Mouse (Mus musculus): ENCODE data around the gene AU018091. TPM values are rescaled to one million over a fixed set of nuclear protein-coding genes. Genes with fewer than 3 reads are reported as not detected.
"Not testable (repeated sequence)": the region's sequence is repeated elsewhere in the genome, so short reads cannot be mapped to it uniquely, and the experiment has no call there.

AU018091 gene
- polyA plus RNA-seq, 1 experiment from 2014 or later = not detected

- TF ChIP-seq CTCF (IDR thresholded peaks at IDR 0.05; ENCODE audit: low read depth) = no peak
- Histone ChIP-seq H3K4me3 (replicated peaks; ENCODE audit: low read depth, low read length) (no peak overlapping the region), H3K27me3 (ENCODE audit: insufficient read depth, low read length) (no peaks in the 10 kb centered on the region), H3K9me3 (replicated peaks; ENCODE audit: low read length) (no peaks in the 10 kb centered on the region), H3K9ac (ENCODE audit: low read depth, low read length) (no peak overlapping the region), H3K4me2 (ENCODE audit: low read length) (no peak overlapping the region), H3K36me3 (ENCODE audit: insufficient read depth, low read length) (no peaks in the 10 kb centered on the region), H3K4me1 (replicated peaks; ENCODE audit: insufficient read depth, low read length) (no peaks in the 10 kb centered on the region), H3K27ac (no peak overlapping the region)
- no peak for DNase-seq (ENCODE audit: low spot score)
- no peak for ATAC-seq (replicated peaks; ENCODE audit: low FRiP score, low read depth)
These were observed 22.9 kb downstream of the AU018091 start for GRCm38 (mm10) chr7:3146072-3146471.

DNA sequence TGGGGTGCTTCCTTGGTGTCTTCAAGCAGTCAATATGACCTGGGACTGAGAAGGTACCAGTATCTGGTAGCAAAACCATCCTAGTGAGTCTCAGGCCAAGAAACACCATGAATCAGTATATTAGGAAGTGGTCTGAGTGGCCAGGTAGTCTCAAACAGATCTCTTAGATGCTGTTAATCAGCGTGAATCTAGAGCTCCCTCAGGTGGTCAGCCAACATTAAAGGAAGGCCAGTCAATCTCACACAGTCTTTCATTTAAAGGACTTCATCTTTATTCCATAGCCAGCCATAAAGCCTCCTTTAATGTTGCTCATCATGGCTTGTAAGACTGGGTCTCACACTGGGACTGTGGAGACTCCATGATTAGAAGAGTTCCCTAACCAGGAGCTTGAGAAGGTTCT lies 25.7 kb downstream of the AU018091 start:
- 36% methylated on average over 1 of the region's 1 CpGs for WGBS
- Histone ChIP-seq H3K4me1 (replicated peaks; ENCODE audit: insufficient read depth, low read length) (no peaks in the 10 kb centered on the region), H3K9me3 (replicated peaks; ENCODE audit: low read length) (no peaks in the 10 kb centered on the region), H3K27me3 (ENCODE audit: insufficient read depth, low read length) (no peaks in the 10 kb centered on the region), H3K27ac (no peak overlapping the region), H3K36me3 (ENCODE audit: insufficient read depth, low read length) (no peaks in the 10 kb centered on the region), H3K9ac (ENCODE audit: low read depth, low read length) (no peak overlapping the region), H3K4me3 (replicated peaks; ENCODE audit: low read depth, low read length) (no peak overlapping the region), H3K4me2 (ENCODE audit: low read length) (no peak overlapping the region)
- DNase-seq (ENCODE audit: low spot score) (no peak), ATAC-seq (replicated peaks; ENCODE audit: low FRiP score, low read depth) (no peak)
- no peak for TF ChIP-seq CTCF (IDR thresholded peaks at IDR 0.05; ENCODE audit: low read depth)

DNA sequence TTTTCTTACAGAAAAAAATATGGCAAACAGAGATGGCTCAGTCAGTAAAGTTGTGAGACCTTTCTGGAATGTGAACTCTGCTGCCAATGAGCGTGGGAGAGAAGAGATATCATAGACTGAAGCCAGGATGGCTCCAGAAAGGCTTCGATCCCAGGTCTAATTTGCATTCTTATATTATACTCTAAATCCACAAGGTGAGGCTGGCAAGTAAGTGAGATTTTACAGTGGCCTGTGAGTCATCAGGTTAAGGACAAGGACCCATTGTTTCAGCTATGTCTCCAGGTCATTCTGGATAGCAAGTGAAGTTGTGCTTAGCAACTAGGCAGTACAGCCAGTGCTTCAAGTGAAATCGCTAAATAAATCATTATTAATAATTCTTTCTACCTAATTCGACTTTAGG lies 33.4 kb downstream of the AU018091 start:
- no peak overlapping the region for H3K4me3 ChIP-seq (replicated peaks; ENCODE audit: low read depth, low read length)
- DNase-seq (ENCODE audit: low spot score) (no peak), ATAC-seq (replicated peaks; ENCODE audit: low FRiP score, low read depth) (no peak)
- H3K4me1 ChIP-seq (replicated peaks; ENCODE audit: insufficient read depth, low read length) = no peaks in the 10 kb centered on the region
- 77% methylated on average over 4 of the region's 4 CpGs for WGBS
- no peak overlapping the region for H3K9ac ChIP-seq (ENCODE audit: low read depth, low read length)
- H3K27me3 ChIP-seq (ENCODE audit: insufficient read depth, low read length) = no peaks in the 10 kb centered on the region
- H3K4me2 ChIP-seq (ENCODE audit: low read length) = no peak overlapping the region
- H3K27ac ChIP-seq = no peak overlapping the region
- TF ChIP-seq CTCF (IDR thresholded peaks at IDR 0.05; ENCODE audit: low read depth) = no peak
- H3K9me3 ChIP-seq (replicated peaks; ENCODE audit: low read length) = no peaks in the 10 kb centered on the region
- no peaks in the 10 kb centered on the region for H3K36me3 ChIP-seq (ENCODE audit: insufficient read depth, low read length)

GRCm38 (mm10) chr7:3134654-3135053 lies 34.3 kb downstream of the AU018091 start:
- WGBS = 76% methylated on average over 1 of the region's 1 CpGs
- TF ChIP-seq CTCF (IDR thresholded peaks at IDR 0.05; ENCODE audit: low read depth) = no peak
- no peak overlapping the region for H3K9ac ChIP-seq (ENCODE audit: low read depth, low read length)
- no peak overlapping the region for H3K27ac ChIP-seq
- H3K36me3 ChIP-seq (ENCODE audit: insufficient read depth, low read length) = no peaks in the 10 kb centered on the region
- DNase-seq (ENCODE audit: low spot score) (no peak), ATAC-seq (replicated peaks; ENCODE audit: low FRiP score, low read depth) (no peak)
- no peak overlapping the region for H3K4me2 ChIP-seq (ENCODE audit: low read length)
- no peaks in the 10 kb centered on the region for H3K9me3 ChIP-seq (replicated peaks; ENCODE audit: low read length)
- no peaks in the 10 kb centered on the region for H3K4me1 ChIP-seq (replicated peaks; ENCODE audit: insufficient read depth, low read length)
- H3K27me3 ChIP-seq (ENCODE audit: insufficient read depth, low read length) = no peaks in the 10 kb centered on the region
- H3K4me3 ChIP-seq (replicated peaks; ENCODE audit: low read depth, low read length) = no peak overlapping the region

DNA sequence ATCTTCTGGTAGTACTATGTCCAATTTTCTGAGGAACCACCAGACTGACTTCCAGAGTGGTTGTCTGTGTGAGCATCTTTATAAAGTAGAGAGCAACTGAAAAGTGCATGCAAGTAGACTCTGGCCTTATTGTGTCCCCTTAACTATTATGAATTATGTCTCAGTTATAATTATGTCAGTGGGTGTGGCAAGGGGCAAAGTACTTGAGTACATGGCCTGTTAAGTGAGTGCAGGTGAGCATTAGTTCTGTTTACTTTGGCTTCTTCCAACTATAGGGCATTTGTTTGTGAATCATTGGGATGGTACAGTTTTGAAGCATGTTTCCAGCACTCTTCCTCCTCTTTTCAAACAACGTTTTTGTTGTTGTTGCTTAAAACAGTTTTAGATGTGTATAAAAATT lies 38.7 kb downstream of the AU018091 start:
- DNase-seq (ENCODE audit: low spot score) (no peak), ATAC-seq (replicated peaks; ENCODE audit: low FRiP score, low read depth) (no peak)
- WGBS = 68% methylated on average over 1 of the region's 1 CpGs
- Histone ChIP-seq H3K4me3 (replicated peaks; ENCODE audit: low read depth, low read length) (no peak overlapping the region), H3K27me3 (ENCODE audit: insufficient read depth, low read length) (no peaks in the 10 kb centered on the region), H3K9me3 (replicated peaks; ENCODE audit: low read length) (no peaks in the 10 kb centered on the region), H3K27ac (no peak overlapping the region), H3K9ac (ENCODE audit: low read depth, low read length) (no peak overlapping the region), H3K4me2 (ENCODE audit: low read length) (no peak overlapping the region), H3K4me1 (replicated peaks; ENCODE audit: insufficient read depth, low read length) (no peaks in the 10 kb centered on the region), H3K36me3 (ENCODE audit: insufficient read depth, low read length) (no peaks in the 10 kb centered on the region)
- TF ChIP-seq CTCF (IDR thresholded peaks at IDR 0.05; ENCODE audit: low read depth) = no peak

GRCm38 (mm10) chr7:3128564-3128963 lies 40.4 kb downstream of the AU018091 start:
- not testable (repeated sequence) for H3K4me2 ChIP-seq (ENCODE audit: low read length); H3K36me3 ChIP-seq (ENCODE audit: insufficient read depth, low read length); H3K27ac ChIP-seq; ATAC-seq (replicated peaks; ENCODE audit: low FRiP score, low read depth); H3K4me3 ChIP-seq (replicated peaks; ENCODE audit: low read depth, low read length); H3K27me3 ChIP-seq (ENCODE audit: insufficient read depth, low read length); H3K9me3 ChIP-seq (replicated peaks; ENCODE audit: low read length); H3K4me1 ChIP-seq (replicated peaks; ENCODE audit: insufficient read depth, low read length); H3K9ac ChIP-seq (ENCODE audit: low read depth, low read length); DNase-seq (ENCODE audit: low spot score)

DNA sequence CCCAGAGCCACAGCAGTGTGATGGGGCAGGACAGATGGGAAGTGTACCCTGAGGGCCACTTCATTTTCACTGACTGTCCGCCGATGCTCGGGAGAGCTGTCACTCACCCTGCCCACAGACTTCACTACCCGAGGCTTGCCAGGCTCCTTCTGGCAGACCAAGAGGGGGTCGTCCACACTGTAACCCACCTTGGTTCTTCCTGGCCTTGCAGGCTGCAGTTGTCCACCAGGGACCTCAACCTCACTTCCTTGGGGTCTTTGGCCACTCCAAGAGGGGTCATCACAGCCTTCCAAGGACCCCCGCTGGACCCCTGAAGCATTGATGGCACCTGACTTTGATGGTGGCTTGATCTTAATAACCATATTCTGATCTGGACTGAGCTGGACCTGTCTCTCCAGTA lies 57.8 kb downstream of the AU018091 start:
- H3K4me1 ChIP-seq (replicated peaks; ENCODE audit: insufficient read depth, low read length); H3K27me3 ChIP-seq (ENCODE audit: insufficient read depth, low read length); H3K4me2 ChIP-seq (ENCODE audit: low read length); H3K9ac ChIP-seq (ENCODE audit: low read depth, low read length); H3K9me3 ChIP-seq (replicated peaks; ENCODE audit: low read length); H3K36me3 ChIP-seq (ENCODE audit: insufficient read depth, low read length); ATAC-seq (replicated peaks; ENCODE audit: low FRiP score, low read depth); DNase-seq (ENCODE audit: low spot score); H3K4me3 ChIP-seq (replicated peaks; ENCODE audit: low read depth, low read length); H3K27ac ChIP-seq: not testable (repeated sequence)
- WGBS = no CpG with 5 or more reads among the region's 6 CpGs

GRCm38 (mm10) chr7:3106516-3107077 lies 62.4 kb downstream of the AU018091 start:
- ATAC-seq (replicated peaks; ENCODE audit: low FRiP score, low read depth) = not testable (repeated sequence)
- 72% methylated on average over 13 of the region's 13 CpGs for WGBS

More at GRCm38 (mm10) chr7:3106516-3107077, 62.4 kb downstream of the AU018091 start:
- H3K27me3 ChIP-seq (ENCODE audit: insufficient read depth, low read length); H3K4me3 ChIP-seq (replicated peaks; ENCODE audit: low read depth, low read length); H3K36me3 ChIP-seq (ENCODE audit: insufficient read depth, low read length); H3K4me1 ChIP-seq (replicated peaks; ENCODE audit: insufficient read depth, low read length); H3K9me3 ChIP-seq (replicated peaks; ENCODE audit: low read length); H3K27ac ChIP-seq; H3K9ac ChIP-seq (ENCODE audit: low read depth, low read length); H3K4me2 ChIP-seq (ENCODE audit: low read length); DNase-seq (ENCODE audit: low spot score): not testable (repeated sequence)

All from kidney, postnatal 0 days (tissue).